ENCODE assay signal across 8 mouse cellular contexts in genomic region chr4:148150953-148151266, GRCm38 (mm10). TPM values are rescaled to one million over a fixed set of nuclear protein-coding genes. Genes with fewer than 3 reads are reported as not detected.
A peak's percentile ranks its signal among the peaks of the same experiment; 100 is the strongest.
DNase-seq lines count a peak whose midpoint lies in the region; ATAC-seq and TF ChIP-seq lines count a peak whose summit lies in the region.

No protein-coding gene starts in this region.

- TF ChIP-seq POLR2A in cerebellum, adult 2 months (IDR thresholded peaks at IDR 0.05; ENCODE audit: borderline replicate concordance, insufficient read depth, low read length) = no peak

- no peak for TF ChIP-seq CTCF in liver, postnatal 0 days (IDR thresholded peaks at IDR 0.05; ENCODE audit: low read depth)
- TF ChIP-seq CTCF in cerebellum, adult 2 months (IDR thresholded peaks at IDR 0.05; ENCODE audit: borderline replicate concordance, insufficient read depth, low read depth, low read length) = no peak

- H3K4me2 ChIP-seq in heart, embryonic 14.5 days (ENCODE audit: low read length) = peak overlapping the region; percentile 90
- H3K4me2 ChIP-seq in liver, postnatal 0 days (ENCODE audit: low read depth, low read length) = peak overlapping the region; percentile 80

- TF ChIP-seq EP300 in liver, postnatal 0 days (IDR thresholded peaks at IDR 0.05; ENCODE audit: low read depth) = peak; percentile 17; the same call in 1 of the 2 replicates

- peaks cover 40% of the 10 kb centered on the region for H3K36me3 ChIP-seq in heart, embryonic 14.5 days (ENCODE audit: control insufficient read depth, insufficient read depth, low read length)
- peaks cover 20% of the 10 kb centered on the region for H3K36me3 ChIP-seq in ES-E14 (ENCODE audit: control insufficient read depth, insufficient read depth, low read length, poor library complexity, severe bottlenecking)
- H3K36me3 ChIP-seq in hindbrain, embryonic 10.5 days = peaks cover 70% of the 10 kb centered on the region
- H3K36me3 ChIP-seq in liver, postnatal 0 days (replicated peaks; ENCODE audit: insufficient read depth, low read length) = peaks cover 8% of the 10 kb centered on the region

- no peaks in the 10 kb centered on the region for H3K27me3 ChIP-seq in heart, embryonic 14.5 days (ENCODE audit: control insufficient read depth, insufficient read depth, low read length)
- H3K27me3 ChIP-seq in hindbrain, embryonic 10.5 days (ENCODE audit: insufficient read depth, poor library complexity, severe bottlenecking) = no peaks in the 10 kb centered on the region
- no peaks in the 10 kb centered on the region for H3K27me3 ChIP-seq in liver, postnatal 0 days (ENCODE audit: insufficient read depth, low read length)
- H3K27me3 ChIP-seq in cerebellum, adult 2 months (ENCODE audit: control insufficient read depth, insufficient read depth, low read length) = no peaks in the 10 kb centered on the region

- H3K9me3 ChIP-seq in heart, embryonic 14.5 days (ENCODE audit: control insufficient read depth, low read length) = no peaks in the 10 kb centered on the region
- no peaks in the 10 kb centered on the region for H3K9me3 ChIP-seq in ES-E14 (ENCODE audit: control insufficient read depth, insufficient read depth, low read depth, low read length)
- H3K9me3 ChIP-seq in hindbrain, embryonic 10.5 days = no peaks in the 10 kb centered on the region
- no peaks in the 10 kb centered on the region for H3K9me3 ChIP-seq in liver, postnatal 0 days (ENCODE audit: low read length)

- DNase-seq in heart, postnatal 14 days = no peak
- no peak for DNase-seq in ES-E14 (ENCODE audit: low read depth, low spot score)
- DNase-seq in hindbrain, embryonic 10.5 days (ENCODE audit: low spot score) = no peak
- DNase-seq in liver, postnatal 0 days = no peak
- DNase-seq in cerebellum, adult 2 months = no peak
- DNase-seq in spleen, postnatal 4 days (ENCODE audit: low spot score in 2 of 2) = no peak

- ATAC-seq in heart, embryonic 14.5 days (ENCODE audit: insufficient number of reproducible peaks, insufficient read depth, low FRiP score, low read depth) = no peak
- peak; percentile 65 for ATAC-seq in liver, postnatal 0 days
- ATAC-seq in activated CD4-positive, CD25-positive, alpha-beta regulatory T cell, adult 4 months = no peak

- peaks cover 3 to 5% of the 10 kb centered on the region in 2 experiments; a peak in 2 of 4 replicates for H3K4me1 ChIP-seq in heart, embryonic 14.5 days (ENCODE audit: control insufficient read depth in 2 of 2, insufficient read depth in 2 of 2, low read length in 2 of 2)
- peaks cover 9 to 18% of the 10 kb centered on the region in 2 experiments for H3K4me1 ChIP-seq in ES-E14 (ENCODE audit: control insufficient read depth in 2 of 2, insufficient read depth in 2 of 2, low read length in 2 of 2, poor library complexity in 1 of 2)
- H3K4me1 ChIP-seq in hindbrain, embryonic 10.5 days (replicated peaks) = peaks cover 36% of the 10 kb centered on the region
- peaks cover 13% of the 10 kb centered on the region for H3K4me1 ChIP-seq in liver, postnatal 0 days (ENCODE audit: insufficient read depth)
- H3K4me1 ChIP-seq in cerebellum, adult 2 months (ENCODE audit: control insufficient read depth, insufficient read depth, low read length) = no peaks in the 10 kb centered on the region

- peak overlapping the region in 1 of 2 experiments; percentile 87; a peak in 1 of 4 replicates for H3K27ac ChIP-seq in heart, embryonic 14.5 days (replicated peaks in 1 of 2; ENCODE audit: control insufficient read depth in 1 of 2, insufficient read depth in 1 of 2, low read depth in 2 of 2, low read length in 2 of 2)
- H3K27ac ChIP-seq in ES-E14 (ENCODE audit: insufficient read depth, low read depth, low read length, poor library complexity, severe bottlenecking) = peak overlapping the region; percentile 86; the same call in 1 of the 2 replicates
- peak overlapping the region; percentile 92 for H3K27ac ChIP-seq in hindbrain, embryonic 10.5 days
- peak overlapping the region; percentile 98 for H3K27ac ChIP-seq in liver, postnatal 0 days (ENCODE audit: low read depth)
- no peak overlapping the region for H3K27ac ChIP-seq in cerebellum, adult 2 months (ENCODE audit: insufficient read depth, low read length)

- in situ Hi-C loops in ES-E14 (cut with MboI; ENCODE audit: low sequenced_read_pairs in 2 of 2, unreplicated experiment in 2 of 2) = no loop called here

- intact Hi-C loops in heart, postnatal 14 days (cut with DNase I) = no loop called here

- peak overlapping the region; percentile 87 for H3K9ac ChIP-seq in heart, embryonic 14.5 days (ENCODE audit: low read length)
- no peak overlapping the region; the same call in 1 of the 2 replicates for H3K9ac ChIP-seq in ES-E14 (ENCODE audit: insufficient read depth, low read depth, low read length, poor library complexity, severe bottlenecking)
- peak overlapping the region; percentile 92 for H3K9ac ChIP-seq in liver, postnatal 0 days (replicated peaks)

- 40% methylated on average over 3 of the region's 3 CpGs for WGBS in heart, embryonic 14.5 days
- 65% methylated on average over 3 of the region's 3 CpGs for WGBS in hindbrain, embryonic 10.5 days
- WGBS in liver, postnatal 0 days (ENCODE audit: insufficient replicate concordance) = 13% methylated on average over 3 of the region's 3 CpGs
- 52% methylated on average over 3 of the region's 3 CpGs for WGBS in cerebellum, adult 2 months

- peak overlapping the region in 1 of 2 experiments; percentile 72; a peak in 2 of 4 replicates for H3K4me3 ChIP-seq in heart, embryonic 14.5 days (ENCODE audit: control insufficient read depth in 1 of 2, insufficient read depth in 1 of 2, low read depth in 1 of 2, low read length in 2 of 2)
- H3K4me3 ChIP-seq in ES-E14 (ENCODE audit: insufficient read depth in 1 of 2, low read depth in 1 of 2, low read length in 2 of 2, poor library complexity in 1 of 2, severe bottlenecking in 1 of 2) = peak overlapping the region; percentile 5 to 89; a peak in 3 of 4 replicates
- peak overlapping the region; percentile 69 for H3K4me3 ChIP-seq in hindbrain, embryonic 10.5 days
- peak overlapping the region; percentile 62 for H3K4me3 ChIP-seq in liver, postnatal 0 days (ENCODE audit: low read depth, low read length)
- no peak overlapping the region for H3K4me3 ChIP-seq in cerebellum, adult 2 months (replicated peaks; ENCODE audit: insufficient read depth, low read depth, low read length)

TF ChIP-seq in ES-E14, 5 proteins besides CTCF, POLR2A, EP300 and RAD21:
- TF ChIP-seq HCFC1 (IDR thresholded peaks at IDR 0.05; ENCODE audit: borderline replicate concordance, insufficient read depth, low read length) (no peak), ZNF384 (IDR thresholded peaks at IDR 0.05; ENCODE audit: low read depth, low read length) (no peak)

RNA-seq across cellular contexts. Expression of gene Fbxo6, which starts 1.0 kb away (rescaled TPM):
- polyA plus RNA-seq in heart, embryonic 14.5 days (2014; fragmentation: Nextera tagmentation; extraction: Ambion mirVana) = 18.5 and 18.8 TPM in 2 replicates
- 10 to 100 TPM; 28.3 to 30.6 TPM for total RNA-seq in heart, postnatal 14 days (2021)
- total RNA-seq in ES-E14 (2012; rRNA removed) = 43.8 and 49.4 TPM in 2 replicates
- 11.0 and 15.6 TPM in 2 replicates for polyA plus RNA-seq in hindbrain, embryonic 10.5 days (2016; fragmentation: Nextera tagmentation; extraction: Ambion mirVana)
- polyA plus RNA-seq in liver, postnatal 0 days (2015; fragmentation: Nextera tagmentation; extraction: Ambion mirVana) = 30.1 and 32.0 TPM in 2 replicates
- polyA plus RNA-seq in cerebellum, adult 2 months (2012; rRNA removed) = 34.0 and 38.7 TPM in 2 replicates
- 10 to 100 TPM; 48.2 to 57.2 TPM for polyA plus RNA-seq in activated CD4-positive, CD25-positive, alpha-beta regulatory T cell, adult 4 months (2017; shearing (Covaris generic))

RNA-seq across cellular contexts. Expression of gene Fbxo44, which starts 9.4 kb away (rescaled TPM):
- 28.3 and 31.2 TPM in 2 replicates for polyA plus RNA-seq in heart, embryonic 14.5 days (2014; fragmentation: Nextera tagmentation; extraction: Ambion mirVana)
- 10 to 100 TPM in 1 of 2 experiments, 1 to 10 TPM in 1; 9.9 to 11.0 TPM for total RNA-seq in heart, postnatal 14 days (2021)
- 5.1 and 11.0 TPM in 2 replicates for total RNA-seq in ES-E14 (2012; rRNA removed)
- 48.0 and 86.5 TPM in 2 replicates for polyA plus RNA-seq in hindbrain, embryonic 10.5 days (2016; fragmentation: Nextera tagmentation; extraction: Ambion mirVana)
- polyA plus RNA-seq in liver, postnatal 0 days (2015; fragmentation: Nextera tagmentation; extraction: Ambion mirVana) = 0.81 and 0.97 TPM in 2 replicates
- polyA plus RNA-seq in cerebellum, adult 2 months (2012; rRNA removed) = 226 and 240 TPM in 2 replicates
- polyA plus RNA-seq in activated CD4-positive, CD25-positive, alpha-beta regulatory T cell, adult 4 months (2017; shearing (Covaris generic)) = 1 to 10 TPM in 1 of 2 experiments, under 1 TPM in 1; 0.29 to 6.2 TPM

RNA-seq across cellular contexts. Expression of gene Fbxo2, which starts 9.5 kb away (rescaled TPM):
- polyA plus RNA-seq in heart, embryonic 14.5 days (2014; fragmentation: Nextera tagmentation; extraction: Ambion mirVana) = 0.15 TPM in 1 of 2 replicates, not detected in the other
- total RNA-seq in heart, postnatal 14 days (2021) = not detected
- total RNA-seq in ES-E14 (2012; rRNA removed) = 16.5 and 23.7 TPM in 2 replicates
- polyA plus RNA-seq in hindbrain, embryonic 10.5 days (2016; fragmentation: Nextera tagmentation; extraction: Ambion mirVana) = 3.3 and 4.6 TPM in 2 replicates
- polyA plus RNA-seq in liver, postnatal 0 days (2015; fragmentation: Nextera tagmentation; extraction: Ambion mirVana) = 0.19 TPM in 1 of 2 replicates, not detected in the other
- 138 and 172 TPM in 2 replicates for polyA plus RNA-seq in cerebellum, adult 2 months (2012; rRNA removed)
- not detected for polyA plus RNA-seq in activated CD4-positive, CD25-positive, alpha-beta regulatory T cell, adult 4 months (2017; shearing (Covaris generic))

RNA-seq across cellular contexts. Expression of gene Draxin, which starts 20.4 kb away (rescaled TPM):
- polyA plus RNA-seq in heart, embryonic 14.5 days (2014; fragmentation: Nextera tagmentation; extraction: Ambion mirVana) = not detected in 2 replicates
- total RNA-seq in heart, postnatal 14 days (2021) = under 1 TPM; 0.05 to 0.07 TPM
- total RNA-seq in ES-E14 (2012; rRNA removed) = 0.76 and 1.3 TPM in 2 replicates
- polyA plus RNA-seq in hindbrain, embryonic 10.5 days (2016; fragmentation: Nextera tagmentation; extraction: Ambion mirVana) = 6.5 and 13.1 TPM in 2 replicates
- 0.04 and 0.05 TPM in 2 replicates for polyA plus RNA-seq in liver, postnatal 0 days (2015; fragmentation: Nextera tagmentation; extraction: Ambion mirVana)
- 0.30 and 0.33 TPM in 2 replicates for polyA plus RNA-seq in cerebellum, adult 2 months (2012; rRNA removed)
- polyA plus RNA-seq in activated CD4-positive, CD25-positive, alpha-beta regulatory T cell, adult 4 months (2017; shearing (Covaris generic)) = under 1 TPM in 1 of 2 experiments, not detected in 1; 0.11 TPM

RNA-seq across cellular contexts. Expression of gene Mad2l2, which starts 20.7 kb away (rescaled TPM):
- 40.9 and 42.1 TPM in 2 replicates for polyA plus RNA-seq in heart, embryonic 14.5 days (2014; fragmentation: Nextera tagmentation; extraction: Ambion mirVana)
- 10 to 100 TPM; 11.5 to 12.5 TPM for total RNA-seq in heart, postnatal 14 days (2021)
- total RNA-seq in ES-E14 (2012; rRNA removed) = 34.0 and 54.5 TPM in 2 replicates
- polyA plus RNA-seq in hindbrain, embryonic 10.5 days (2016; fragmentation: Nextera tagmentation; extraction: Ambion mirVana) = 74.3 and 86.9 TPM in 2 replicates
- polyA plus RNA-seq in liver, postnatal 0 days (2015; fragmentation: Nextera tagmentation; extraction: Ambion mirVana) = 16.9 and 18.8 TPM in 2 replicates
- 31.8 and 36.0 TPM in 2 replicates for polyA plus RNA-seq in cerebellum, adult 2 months (2012; rRNA removed)
- 10 to 100 TPM; 39.2 to 48.2 TPM for polyA plus RNA-seq in activated CD4-positive, CD25-positive, alpha-beta regulatory T cell, adult 4 months (2017; shearing (Covaris generic))

Comparison
In these comparisons a context has a peak if more than half of its experiments do, and no peak if none do; other contexts are left out.
1. RNA of gene Fbxo2, which starts 9.5 kb away (polyA plus RNA-seq): 138 to 172 TPM in cerebellum, adult 2 months; 3.3 to 4.6 TPM in hindbrain, embryonic 10.5 days, 0.15 TPM in heart, embryonic 14.5 days, 0.19 TPM in liver, postnatal 0 days and not detected in activated CD4-positive, CD25-positive, alpha-beta regulatory T cell, adult 4 months; every median in the first group is over 10 times any median in the second.